Mouse (Mus musculus): ENCODE measurements at regions not wholly inside any gene's neighbourhood (a gene's known extent, or its start where the extent isn't known, plus 50 kb on each side); places are given as distances from the start of the nearest gene placed in this dataset.

DNA sequence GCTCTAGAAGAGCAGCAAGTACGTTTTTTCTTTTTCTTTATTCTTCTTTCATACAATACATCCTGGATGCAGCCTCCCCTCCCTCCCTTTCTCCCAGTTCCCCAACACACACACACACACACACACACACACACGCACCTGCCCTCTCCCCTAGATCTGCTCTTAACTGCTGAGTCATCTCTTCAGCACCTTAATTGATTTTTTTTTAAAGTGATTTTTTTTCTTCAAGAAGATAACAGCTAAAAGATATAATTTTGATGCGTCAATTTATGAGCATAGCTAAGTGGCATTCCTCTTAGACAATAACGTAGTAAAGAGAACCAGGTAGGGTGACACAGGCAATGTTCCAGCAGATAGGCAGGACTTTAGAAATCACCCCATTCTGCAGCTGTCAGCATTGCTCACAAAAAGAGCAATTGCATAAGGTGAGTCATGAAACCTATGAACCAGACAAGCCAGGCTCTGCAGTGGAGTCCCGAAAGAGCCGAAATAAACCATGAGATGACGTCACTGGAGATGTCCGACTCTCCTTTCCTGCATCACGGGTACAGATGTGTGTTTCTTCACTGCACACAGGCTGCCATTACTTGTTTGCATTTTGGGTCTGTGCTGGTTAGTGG lies 63.9 kb upstream of the Tnrc6a start:
- no peak for DNase-seq

DNA sequence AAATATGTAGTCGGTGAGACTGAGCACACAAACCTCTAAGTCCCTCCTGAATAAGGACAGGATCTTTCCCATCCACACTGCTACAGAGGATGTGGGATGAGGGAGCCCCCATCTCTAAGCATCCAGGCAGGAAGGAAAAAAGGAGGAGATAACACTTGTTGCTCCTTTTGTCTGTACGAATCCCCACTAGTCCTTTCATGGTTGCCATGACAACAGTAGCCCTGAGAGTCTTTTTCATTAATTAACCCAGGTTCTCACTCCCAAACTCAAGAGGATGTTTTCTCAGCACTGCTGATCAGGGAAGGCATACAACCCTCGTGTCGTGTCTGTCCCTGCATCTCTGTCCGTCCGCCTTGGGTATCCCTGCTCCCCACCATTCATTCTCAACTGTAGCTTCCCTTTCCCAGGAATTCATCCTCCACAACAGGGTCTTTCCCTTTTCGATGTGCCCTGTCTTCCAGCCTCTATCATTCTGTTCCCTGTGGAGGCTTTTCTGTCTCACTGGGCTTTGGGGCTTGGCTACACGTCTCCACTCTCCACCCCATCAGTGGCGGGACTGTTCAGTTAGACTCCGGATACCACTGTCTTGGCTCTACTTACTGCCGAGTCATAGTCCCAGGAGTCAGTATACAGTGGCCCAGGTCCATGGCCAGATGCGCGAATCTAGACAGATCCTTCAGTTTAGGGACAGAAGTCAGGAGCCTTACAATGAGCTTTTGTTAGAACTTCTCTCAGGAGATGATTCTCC lies 60.2 kb upstream of the Tnrc6a start:
- DNase-seq = no peak

DNA sequence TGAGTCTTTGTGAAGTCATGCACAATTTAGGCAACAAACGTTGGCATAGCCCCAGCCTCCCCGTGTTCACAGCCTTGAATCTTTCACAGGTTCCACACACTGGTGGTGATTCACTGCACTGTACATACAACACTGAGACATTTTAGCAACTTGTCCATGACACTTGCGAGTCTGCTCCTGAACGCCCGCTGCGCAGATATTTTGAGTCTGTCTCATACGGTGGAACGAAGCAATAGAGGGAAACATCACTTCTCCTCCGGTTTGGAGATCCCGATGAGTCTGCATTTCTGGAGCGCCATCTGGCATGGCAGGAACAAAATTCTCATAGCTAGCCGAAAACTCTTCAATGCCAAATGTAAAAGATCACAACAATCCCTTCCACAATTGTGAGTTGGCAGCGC lies 57.7 kb upstream of the Tnrc6a start:
- DNase-seq = peak; percentile 70

DNA sequence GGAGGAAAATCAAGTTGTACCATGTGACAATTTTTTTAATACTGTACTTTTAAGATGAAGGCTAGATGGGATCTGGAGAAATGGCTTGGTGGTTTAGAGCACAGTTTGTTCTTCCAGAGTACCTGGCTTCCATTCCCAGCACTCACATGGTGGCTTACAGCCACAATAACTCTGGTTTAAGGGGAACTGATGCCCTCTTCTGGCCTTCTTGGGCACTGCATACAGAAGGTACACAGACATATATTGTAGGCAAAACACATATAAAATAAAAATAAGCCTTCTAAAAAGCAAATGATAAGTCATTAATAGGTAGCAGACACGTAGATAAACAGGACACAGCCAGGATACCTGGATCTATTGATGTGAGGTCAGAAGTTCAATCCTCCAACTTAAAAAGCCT lies 56.3 kb upstream of the Tnrc6a start:
- DNase-seq = no peak

DNA sequence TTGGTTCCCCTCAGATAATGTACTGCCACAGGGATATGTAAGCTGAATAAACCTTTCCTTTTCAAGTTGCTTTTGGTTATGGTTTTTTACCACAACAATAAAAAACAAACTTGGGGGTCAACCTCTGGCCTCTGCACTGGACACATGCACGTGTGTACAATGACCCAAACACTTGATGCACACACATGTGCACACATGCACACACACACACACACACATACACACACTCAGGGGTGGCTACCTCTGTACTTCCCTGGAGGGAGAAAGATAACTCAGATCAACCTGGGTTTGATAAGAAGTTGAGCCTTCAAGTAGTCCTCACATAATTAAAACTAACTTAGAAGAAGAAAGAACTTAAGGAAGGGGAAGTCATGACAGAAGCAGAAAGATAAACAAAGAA lies 55.4 kb upstream of the Tnrc6a start:
- DNase-seq = no peak

DNA sequence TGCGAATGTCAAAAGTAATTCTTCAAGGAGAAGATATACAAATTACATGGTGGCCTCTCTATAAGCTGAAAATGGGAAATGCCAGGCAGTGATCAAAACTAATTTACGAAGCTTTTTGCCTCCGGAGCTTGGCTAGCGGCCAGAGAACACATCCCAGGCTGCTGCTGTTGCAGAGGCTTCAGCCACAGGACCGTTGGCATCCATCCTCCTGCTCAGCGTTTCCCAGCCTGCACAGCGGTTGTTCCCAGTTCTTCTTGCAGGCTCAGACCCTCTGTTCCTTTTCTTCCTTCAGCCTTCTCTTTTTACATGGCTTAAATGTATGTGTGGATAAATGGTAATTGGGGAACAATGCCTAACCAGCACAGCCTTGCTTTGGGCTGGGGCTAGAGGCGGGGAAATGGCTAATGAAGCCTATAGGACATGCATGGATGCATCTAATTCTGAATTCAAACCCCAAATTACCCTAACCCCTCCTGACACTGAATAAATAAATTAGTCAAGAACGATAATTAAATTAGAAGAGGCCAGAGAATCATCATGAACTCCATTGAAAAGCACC lies 54.9 kb upstream of the Tnrc6a start:
- peak; percentile 73 for DNase-seq

DNA sequence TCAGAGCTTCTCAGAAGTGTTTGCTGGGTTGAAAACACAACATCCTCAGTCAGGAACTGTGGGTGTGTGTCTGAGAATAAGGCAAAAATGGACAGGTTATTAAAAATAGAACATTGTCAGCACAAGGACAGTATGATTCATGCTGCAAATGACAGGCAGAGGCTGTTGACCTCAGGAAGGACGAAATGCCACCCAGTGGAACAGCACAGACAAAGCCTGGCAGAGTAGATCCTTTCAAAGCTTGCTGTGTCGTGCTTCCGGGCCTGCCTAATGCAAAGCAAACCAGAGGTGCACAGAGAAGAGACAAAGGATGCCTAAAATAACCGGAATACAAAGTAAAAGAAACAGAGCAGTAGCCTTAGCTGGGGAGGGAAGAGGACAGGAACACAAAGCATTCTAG lies 54.4 kb upstream of the Tnrc6a start:
- DNase-seq = peak; percentile 57

DNA sequence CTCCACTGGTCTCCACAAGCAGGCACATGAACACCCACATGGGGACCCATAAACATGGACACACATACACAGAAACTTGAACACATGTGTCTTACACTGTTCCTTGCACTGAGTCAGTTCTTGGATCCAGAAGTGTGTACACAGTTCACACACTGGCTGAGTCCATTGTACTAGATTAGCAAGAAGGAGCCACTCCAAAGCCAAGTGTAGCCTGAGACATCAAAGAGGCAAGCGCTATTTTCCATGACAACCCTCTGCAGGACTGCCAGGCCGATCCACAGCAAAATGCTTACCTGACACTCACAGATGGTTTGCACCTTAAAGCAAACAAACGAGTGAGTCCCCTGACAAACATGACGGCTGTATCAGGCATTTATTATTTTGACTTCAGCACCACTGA lies 52.8 kb upstream of the Tnrc6a start:
- no peak for DNase-seq

Measured in adrenal gland, postnatal 10 days (tissue).